Mouse (Mus musculus): ENCODE measurements around the gene Mdc1.

GRCm38 (mm10) chr17:35887725-35888124 lies 46.4 kb downstream of the Mdc1 start:
- no peak for TF ChIP-seq CTCF (IDR thresholded peaks at IDR 0.05; ENCODE audit: borderline replicate concordance, insufficient read depth, low read length)
- no peak for TF ChIP-seq POLR2A (IDR thresholded peaks at IDR 0.05; ENCODE audit: low read depth, low read length)

Data from embryonic fibroblast, embryonic 13.5 days (primary cell).